Mouse (Mus musculus): Measurements from ENCODE around the gene Cd34. TPM values are rescaled to one million over a fixed set of nuclear protein-coding genes. Genes with fewer than 3 reads are reported as not detected.

The Cd34 gene
- polyA plus RNA-seq, 1 experiment from 2014 or later = 49.9 TPM

DNA sequence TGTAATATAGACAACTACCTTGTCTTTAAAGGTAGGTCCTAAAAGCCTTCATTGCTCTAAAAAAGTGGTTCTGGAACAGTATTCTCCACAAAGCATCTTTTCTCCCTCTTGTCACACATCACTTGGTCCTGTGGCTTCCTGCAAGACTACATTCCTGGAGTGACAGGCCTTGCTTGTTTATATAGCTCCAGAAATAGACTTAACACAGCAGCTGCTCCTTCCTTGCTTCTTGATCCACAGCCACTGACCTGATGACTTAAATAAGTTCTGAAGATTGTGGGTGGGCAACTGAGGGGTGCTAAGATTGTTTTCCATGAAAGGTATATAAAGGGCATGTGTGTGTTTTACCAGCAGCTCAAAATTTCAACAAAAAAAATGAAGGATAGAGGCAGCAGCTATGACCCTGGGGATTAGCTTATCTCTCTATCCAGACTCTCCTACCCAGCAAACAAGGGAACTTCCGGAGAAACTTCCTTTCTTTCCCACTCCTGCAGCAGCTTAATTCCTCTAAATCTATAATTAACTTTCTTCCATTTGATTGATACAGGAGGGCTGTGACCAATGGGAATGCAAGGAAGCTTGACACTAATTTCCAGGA is 12.8 kb upstream of the Cd34 start:
- no peaks in the 10 kb centered on the region for H3K36me3 ChIP-seq (ENCODE audit: control insufficient read depth, insufficient read depth, low read length)
- H3K9me3 ChIP-seq (ENCODE audit: control insufficient read depth, low read length) = no peaks in the 10 kb centered on the region
- no peak overlapping the region for H3K9ac ChIP-seq (ENCODE audit: low read length)
- DNase-seq (ENCODE audit: low spot score) (no peak), ATAC-seq (ENCODE audit: low FRiP score, low TSS enrichment) (no peak)
- H3K4me3 ChIP-seq (ENCODE audit: low read depth, low read length) = no peak overlapping the region
- no peak overlapping the region for H3K4me2 ChIP-seq (replicated peaks; ENCODE audit: low read depth)
- WGBS = 16% methylated on average over 1 of the region's 1 CpGs
- TF ChIP-seq CTCF (IDR thresholded peaks at IDR 0.05; ENCODE audit: low read depth) = no peak
- TF ChIP-seq EP300 (optimal IDR thresholded peaks at IDR 0.05) = no peak
- H3K27ac ChIP-seq (replicated peaks) = no peak overlapping the region
- 0 out of 2 replicates have a peak, but pooled peaks cover 2% of the 10 kb centered on the region for H3K4me1 ChIP-seq (replicated peaks; ENCODE audit: control insufficient read depth, insufficient read depth)
- no peaks in the 10 kb centered on the region for H3K27me3 ChIP-seq (ENCODE audit: control insufficient read depth, insufficient read depth, low read length)

DNA sequence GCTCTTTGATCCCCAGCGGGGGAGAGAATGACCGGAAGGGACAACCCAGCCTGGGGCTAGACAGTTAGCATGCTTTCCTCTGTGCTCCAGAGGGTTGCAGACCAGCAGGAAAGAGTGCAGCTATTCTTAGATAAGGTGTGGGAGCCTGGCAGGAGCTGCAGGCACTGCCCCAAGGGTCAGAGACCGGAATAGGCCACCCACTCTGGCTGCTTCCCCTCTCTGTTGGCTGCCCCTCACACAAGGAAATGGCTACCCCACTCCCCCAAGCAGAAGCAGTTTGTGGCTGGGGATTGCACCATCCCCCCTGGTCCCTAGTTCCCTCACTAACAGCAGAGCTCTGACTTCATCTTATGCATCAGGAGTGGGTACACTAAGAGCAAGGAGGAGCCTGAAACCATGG is 10.7 kb upstream of the Cd34 start:
- Histone ChIP-seq H3K27me3 (ENCODE audit: control insufficient read depth, insufficient read depth, low read length) (no peaks in the 10 kb centered on the region), H3K4me2 (replicated peaks; ENCODE audit: low read depth) (no peak overlapping the region), H3K4me3 (ENCODE audit: low read depth, low read length) (no peak overlapping the region), H3K36me3 (ENCODE audit: control insufficient read depth, insufficient read depth, low read length) (no peaks in the 10 kb centered on the region), H3K9ac (ENCODE audit: low read length) (no peak overlapping the region), H3K4me1 (replicated peaks; ENCODE audit: control insufficient read depth, insufficient read depth) (0 out of 2 replicates have a peak, but pooled peaks cover 2% of the 10 kb centered on the region), H3K9me3 (ENCODE audit: control insufficient read depth, low read length) (no peaks in the 10 kb centered on the region), H3K27ac (replicated peaks) (no peak overlapping the region)
- WGBS = 78% methylated on average over 3 of the region's 3 CpGs
- no peak for ATAC-seq (ENCODE audit: low FRiP score, low TSS enrichment)
- no peak for DNase-seq (ENCODE audit: low spot score)
- TF ChIP-seq CTCF (IDR thresholded peaks at IDR 0.05; ENCODE audit: low read depth) (no peak), EP300 (optimal IDR thresholded peaks at IDR 0.05) (no peak)

DNA sequence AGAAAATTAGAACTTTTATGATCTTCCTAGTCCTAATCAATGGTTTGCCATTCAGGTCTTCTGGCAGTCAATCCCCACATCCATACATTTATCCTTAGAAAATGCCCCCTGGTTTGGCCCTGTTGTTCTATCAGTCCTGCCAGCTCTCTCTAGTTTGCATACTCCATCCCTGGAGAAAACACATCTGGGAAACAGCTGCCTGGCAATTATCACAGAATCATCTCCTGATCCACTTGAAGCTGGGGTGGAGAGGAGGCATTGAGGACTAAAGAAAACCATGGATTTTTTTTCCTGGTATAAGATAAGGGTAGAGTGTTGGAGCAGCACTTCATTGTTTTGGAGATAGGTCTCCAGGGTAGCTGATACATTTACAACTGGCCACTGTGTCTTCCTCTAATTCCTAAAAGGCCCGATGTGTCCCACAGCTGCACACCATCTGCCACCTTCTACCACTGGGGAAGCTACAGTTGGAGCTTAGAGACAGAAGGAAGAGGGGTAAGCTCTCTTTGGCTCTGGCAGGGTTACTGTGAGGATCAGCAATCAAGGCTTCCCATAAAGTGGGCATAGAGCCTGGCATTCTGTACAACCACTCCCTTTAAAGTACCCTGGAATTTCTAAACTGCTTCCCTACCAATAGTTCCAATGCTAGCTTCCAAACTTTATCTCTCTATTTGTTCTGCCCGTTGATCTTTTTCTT is 9.2 kb upstream of the Cd34 start:
- 57% methylated on average over 2 of the region's 2 CpGs for WGBS
- Histone ChIP-seq H3K9ac (ENCODE audit: low read length) (no peak overlapping the region), H3K27ac (replicated peaks) (peak overlapping the region; percentile 61; the same call in 1 of the 2 replicates), H3K27me3 (ENCODE audit: control insufficient read depth, insufficient read depth, low read length) (no peaks in the 10 kb centered on the region), H3K4me3 (ENCODE audit: low read depth, low read length) (no peak overlapping the region), H3K4me2 (replicated peaks; ENCODE audit: low read depth) (no peak overlapping the region), H3K4me1 (replicated peaks; ENCODE audit: control insufficient read depth, insufficient read depth) (0 out of 2 replicates have a peak, but pooled peaks cover 2% of the 10 kb centered on the region), H3K9me3 (ENCODE audit: control insufficient read depth, low read length) (no peaks in the 10 kb centered on the region), H3K36me3 (ENCODE audit: control insufficient read depth, insufficient read depth, low read length) (no peaks in the 10 kb centered on the region)
- TF ChIP-seq EP300 (optimal IDR thresholded peaks at IDR 0.05) (no peak), CTCF (IDR thresholded peaks at IDR 0.05; ENCODE audit: low read depth) (no peak)
- no peak for DNase-seq (ENCODE audit: low spot score)
- peak; percentile 42; the same call in 1 of the 2 replicates for ATAC-seq (ENCODE audit: low FRiP score, low TSS enrichment)

DNA sequence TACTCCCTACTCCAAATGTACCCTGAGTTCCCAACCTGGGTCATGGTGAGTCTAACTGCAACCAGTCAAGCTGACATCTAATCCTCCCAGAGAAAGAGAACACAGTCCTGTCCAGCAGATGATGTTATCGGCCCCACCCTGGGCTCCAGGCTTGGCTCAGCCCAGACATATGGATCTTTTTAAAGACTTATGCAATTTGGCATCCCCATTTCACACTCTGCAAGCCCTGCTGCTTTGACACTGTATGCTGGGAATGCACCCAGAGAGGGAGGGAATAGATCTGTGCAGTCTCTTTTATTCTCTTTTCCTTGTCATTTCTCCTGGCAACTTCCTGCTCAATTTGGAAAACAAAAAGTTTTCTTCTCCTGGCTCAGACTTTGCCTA is 8.7 kb upstream of the Cd34 start:
- DNase-seq (ENCODE audit: low spot score) (no peak), ATAC-seq (ENCODE audit: low FRiP score, low TSS enrichment) (peak; percentile 83; the same call in 1 of the 2 replicates)
- H3K36me3 ChIP-seq (ENCODE audit: control insufficient read depth, insufficient read depth, low read length) = no peaks in the 10 kb centered on the region
- no peaks in the 10 kb centered on the region for H3K9me3 ChIP-seq (ENCODE audit: control insufficient read depth, low read length)
- H3K4me3 ChIP-seq (ENCODE audit: low read depth, low read length) = no peak overlapping the region
- peak overlapping the region; percentile 61; the same call in 1 of the 2 replicates for H3K27ac ChIP-seq (replicated peaks)
- 35% methylated on average over 1 of the region's 1 CpGs for WGBS
- TF ChIP-seq CTCF (IDR thresholded peaks at IDR 0.05; ENCODE audit: low read depth) = no peak
- TF ChIP-seq EP300 (optimal IDR thresholded peaks at IDR 0.05) = no peak
- H3K4me2 ChIP-seq (replicated peaks; ENCODE audit: low read depth) = no peak overlapping the region
- no peaks in the 10 kb centered on the region for H3K27me3 ChIP-seq (ENCODE audit: control insufficient read depth, insufficient read depth, low read length)
- H3K9ac ChIP-seq (ENCODE audit: low read length) = no peak overlapping the region
- H3K4me1 ChIP-seq (replicated peaks; ENCODE audit: control insufficient read depth, insufficient read depth) = 0 out of 2 replicates have a peak, but pooled peaks cover 2% of the 10 kb centered on the region

DNA sequence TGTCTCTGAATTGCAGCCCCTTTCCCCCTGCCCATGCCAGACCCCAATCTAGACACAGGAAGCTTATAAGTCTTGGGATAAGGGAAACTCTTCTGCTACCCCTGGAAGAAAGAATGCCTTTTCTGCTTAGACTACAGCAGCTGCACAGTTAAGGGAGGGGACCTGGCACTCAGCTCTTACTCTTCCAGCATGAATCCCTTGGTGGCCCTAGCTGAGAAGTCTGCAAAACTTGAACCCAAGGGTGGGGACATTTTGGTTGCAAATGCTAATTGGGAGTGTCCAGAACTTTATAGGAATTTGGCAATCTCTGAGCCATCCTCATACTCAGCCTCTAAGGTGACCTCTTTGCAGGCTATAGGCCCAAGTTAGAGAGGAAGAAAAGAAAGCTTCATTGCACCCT is 7.9 kb upstream of the Cd34 start:
- Histone ChIP-seq H3K9me3 (ENCODE audit: control insufficient read depth, low read length) (no peaks in the 10 kb centered on the region), H3K9ac (ENCODE audit: low read length) (no peak overlapping the region), H3K36me3 (ENCODE audit: control insufficient read depth, insufficient read depth, low read length) (no peaks in the 10 kb centered on the region), H3K27ac (replicated peaks) (peak overlapping the region; percentile 41), H3K4me1 (replicated peaks; ENCODE audit: control insufficient read depth, insufficient read depth) (0 out of 2 replicates have a peak, but pooled peaks cover 2% of the 10 kb centered on the region), H3K4me3 (ENCODE audit: low read depth, low read length) (no peak overlapping the region), H3K4me2 (replicated peaks; ENCODE audit: low read depth) (no peak overlapping the region), H3K27me3 (ENCODE audit: control insufficient read depth, insufficient read depth, low read length) (no peaks in the 10 kb centered on the region)
- no peak for DNase-seq (ENCODE audit: low spot score)
- no peak for ATAC-seq (ENCODE audit: low FRiP score, low TSS enrichment)
- TF ChIP-seq EP300 (optimal IDR thresholded peaks at IDR 0.05) (no peak), CTCF (IDR thresholded peaks at IDR 0.05; ENCODE audit: low read depth) (no peak)

DNA sequence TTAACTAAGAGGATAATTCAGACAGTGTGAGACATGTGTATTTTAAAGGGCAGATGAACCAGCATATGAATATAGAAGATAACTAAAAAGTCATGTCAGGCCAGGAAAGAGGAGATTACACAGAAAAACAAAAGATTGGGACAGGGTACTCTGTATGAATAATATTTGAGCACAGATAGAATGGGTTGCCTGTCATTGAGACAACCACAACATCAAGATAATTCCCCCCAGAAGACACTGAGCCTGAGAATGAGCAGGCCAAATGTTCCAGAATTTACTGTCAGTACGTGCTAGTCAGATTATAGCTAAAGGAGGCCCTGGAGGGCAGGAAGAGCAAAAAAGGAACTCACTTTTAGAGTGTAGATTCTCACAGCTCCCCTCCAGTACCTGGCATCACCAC is 3.3 kb upstream of the Cd34 start:
- no peak overlapping the region for H3K4me3 ChIP-seq (ENCODE audit: low read depth, low read length)
- H3K36me3 ChIP-seq (ENCODE audit: control insufficient read depth, insufficient read depth, low read length) = no peaks in the 10 kb centered on the region
- no peak overlapping the region for H3K9ac ChIP-seq (ENCODE audit: low read length)
- no peaks in the 10 kb centered on the region for H3K9me3 ChIP-seq (ENCODE audit: control insufficient read depth, low read length)
- DNase-seq (ENCODE audit: low spot score) = no peak
- no peaks in the 10 kb centered on the region for H3K27me3 ChIP-seq (ENCODE audit: control insufficient read depth, insufficient read depth, low read length)
- TF ChIP-seq EP300 (optimal IDR thresholded peaks at IDR 0.05) (no peak), CTCF (IDR thresholded peaks at IDR 0.05; ENCODE audit: low read depth) (no peak)
- no peak overlapping the region for H3K27ac ChIP-seq (replicated peaks)
- WGBS = 56% methylated on average over 1 of the region's 1 CpGs
- H3K4me2 ChIP-seq (replicated peaks; ENCODE audit: low read depth) = no peak overlapping the region
- ATAC-seq (ENCODE audit: low FRiP score, low TSS enrichment) = no peak
- 0 out of 2 replicates have a peak, but pooled peaks cover 2% of the 10 kb centered on the region for H3K4me1 ChIP-seq (replicated peaks; ENCODE audit: control insufficient read depth, insufficient read depth)
